Mouse (Mus musculus) cortical plate, adult 2 months (tissue): ENCODE data around the gene Utp14b. TPM values are rescaled to one million over a fixed set of nuclear protein-coding genes. Genes with fewer than 3 reads are reported as not detected.

ENCODE experiments used
- H3K27ac ChIP-seq: fragments of 200-500 bp; 2 replicates; pipeline ENCODE4 v1.5.1; 2012; ENCODE audit warnings: low read length, control low read depth, inconsistent platforms; ENCODE audit not compliant: insufficient read depth
- H3K4me1 ChIP-seq: fragments of 200-500 bp; 2 replicates; pipeline ENCODE4 v1.6.1; 2011; ENCODE audit warnings: low read length; ENCODE audit not compliant: control insufficient read depth, insufficient read depth
- H3K4me3 ChIP-seq: fragments of 200-500 bp; 2 replicates; pipeline ENCODE4 v1.5.1; 2011; ENCODE audit warnings: mild to moderate bottlenecking, low read length, control low read depth; ENCODE audit not compliant: insufficient read depth
- CTCF ChIP-seq: fragments of 200-500 bp; IDR thresholded peaks from 2 replicates; pipeline ENCODE4 v1.5.1; 2011; ENCODE audit warnings: mild to moderate bottlenecking, control low read depth, low read length; ENCODE audit not compliant: insufficient read depth; ENCODE audit errors: extremely low read depth
- POLR2A ChIP-seq: fragments of 200-500 bp; IDR thresholded peaks from 2 replicates; pipeline ENCODE4 v1.6.1; 2011; ENCODE audit warnings: mild to moderate bottlenecking, low read length, control low read depth; ENCODE audit not compliant: insufficient read depth; ENCODE audit errors: extremely low read depth
- polyA plus RNA-seq: library from polyadenylated mRNA; depleted of rRNA; stranded (reverse); fragments of >200 nt; gene quantifications from 2 replicates; pipeline ENCODE4 v1.2.3, GENCODE M21; 2012

Gene Utp14b
- polyA plus RNA-seq, 1 experiment: 8.2 TPM

DNA sequence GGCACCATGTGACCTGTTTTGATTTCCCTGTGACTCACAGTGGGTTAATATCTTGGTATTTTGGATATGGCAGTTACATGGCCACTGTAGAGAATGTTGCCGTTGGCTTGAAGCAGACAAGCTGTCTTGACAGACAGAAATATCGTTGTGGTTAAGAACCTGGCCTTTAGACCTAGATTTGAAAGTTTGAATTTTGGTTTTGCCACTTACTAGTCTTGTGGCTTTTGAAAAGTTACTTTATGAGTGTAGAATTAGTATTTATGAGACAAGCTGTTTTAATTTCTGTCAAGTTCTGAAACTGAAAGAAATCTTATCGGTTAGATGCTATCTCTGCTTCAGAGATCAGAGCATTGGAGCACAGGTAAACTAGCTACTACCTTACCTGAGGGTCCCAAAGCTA, 24.5 kb downstream of the Utp14b start:
- H3K4me1 ChIP-seq: peaks cover 2% of the 10 kb centered on the region; the same call in 1 of the 2 replicates
- H3K27ac ChIP-seq: no peak overlapping the region
- no peak for TF ChIP-seq CTCF
- TF ChIP-seq POLR2A: no peak
- no peak overlapping the region for H3K4me3 ChIP-seq

DNA sequence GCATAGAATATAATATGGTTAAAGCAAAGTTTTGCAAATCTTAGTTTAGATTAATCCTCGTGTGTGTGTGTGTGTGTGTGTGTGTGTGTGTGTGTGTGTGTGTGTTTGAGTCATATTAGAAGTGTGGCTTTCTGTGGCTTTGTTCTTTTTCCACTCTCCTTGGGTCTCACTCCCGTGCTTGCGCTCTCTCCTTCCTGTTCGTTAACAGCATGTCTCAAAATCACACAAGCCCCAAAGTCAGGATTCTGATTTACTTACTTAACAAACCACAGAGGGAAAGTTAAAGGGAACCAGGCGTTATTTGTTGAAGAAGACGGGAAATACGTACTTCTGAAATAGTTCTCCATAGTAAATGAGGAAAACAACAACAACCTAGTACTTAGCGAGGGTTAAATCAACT, 26.3 kb downstream of the Utp14b start:
- no peak overlapping the region for H3K4me3 ChIP-seq
- no peak overlapping the region for H3K27ac ChIP-seq
- TF ChIP-seq POLR2A (no peak), CTCF (no peak)
- H3K4me1 ChIP-seq: no peaks in the 10 kb centered on the region; the same call in 1 of the 2 replicates

DNA sequence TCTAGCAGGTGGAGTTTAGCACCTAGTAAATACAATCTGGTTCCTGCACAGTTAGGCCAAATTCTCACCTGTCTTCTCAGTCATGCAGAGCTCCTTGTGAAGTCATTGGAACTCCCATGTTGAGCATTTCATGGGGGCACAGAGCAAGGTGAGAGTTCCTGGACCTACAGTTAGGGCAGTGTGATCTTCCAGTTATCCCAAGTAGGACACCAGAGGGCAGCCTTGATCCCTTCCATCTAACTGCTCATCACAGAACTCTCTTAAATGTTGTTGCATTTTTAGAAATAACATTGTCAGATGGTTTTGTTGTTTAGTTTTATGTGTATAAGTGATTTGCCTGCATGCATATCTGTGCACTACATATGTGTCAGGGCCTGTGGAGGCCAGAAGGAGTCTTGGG, 29.0 kb downstream of the Utp14b start:
- Histone ChIP-seq H3K27ac (no peak overlapping the region), H3K4me3 (no peak overlapping the region), H3K4me1 (no peaks in the 10 kb centered on the region; the same call in 1 of the 2 replicates)
- no peak for TF ChIP-seq POLR2A
- peak; percentile 41 for TF ChIP-seq CTCF

DNA sequence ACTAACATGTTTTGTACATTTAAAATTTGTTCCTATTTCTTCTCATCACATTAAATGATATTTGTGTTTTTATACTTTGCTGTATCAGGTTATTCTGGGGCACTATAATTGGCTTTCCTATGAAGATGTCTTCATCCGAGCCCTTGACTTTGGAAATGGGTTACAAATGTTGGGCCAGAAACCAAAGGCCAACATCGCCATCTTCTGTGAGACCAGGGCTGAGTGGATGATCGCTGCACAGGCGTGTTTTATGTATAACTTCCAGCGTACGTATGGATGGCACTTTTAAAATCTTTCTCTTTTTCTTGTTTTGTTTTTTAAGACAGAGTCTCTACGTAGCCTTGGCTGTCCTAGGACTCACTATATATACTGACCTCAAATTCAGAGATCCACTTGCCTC, 30.3 kb downstream of the Utp14b start:
- TF ChIP-seq CTCF: 0 out of 2 replicates have a peak, but pooled peaks have one; percentile 3
- no peak for TF ChIP-seq POLR2A
- Histone ChIP-seq H3K4me3 (no peak overlapping the region), H3K27ac (no peak overlapping the region), H3K4me1 (no peaks in the 10 kb centered on the region)

DNA sequence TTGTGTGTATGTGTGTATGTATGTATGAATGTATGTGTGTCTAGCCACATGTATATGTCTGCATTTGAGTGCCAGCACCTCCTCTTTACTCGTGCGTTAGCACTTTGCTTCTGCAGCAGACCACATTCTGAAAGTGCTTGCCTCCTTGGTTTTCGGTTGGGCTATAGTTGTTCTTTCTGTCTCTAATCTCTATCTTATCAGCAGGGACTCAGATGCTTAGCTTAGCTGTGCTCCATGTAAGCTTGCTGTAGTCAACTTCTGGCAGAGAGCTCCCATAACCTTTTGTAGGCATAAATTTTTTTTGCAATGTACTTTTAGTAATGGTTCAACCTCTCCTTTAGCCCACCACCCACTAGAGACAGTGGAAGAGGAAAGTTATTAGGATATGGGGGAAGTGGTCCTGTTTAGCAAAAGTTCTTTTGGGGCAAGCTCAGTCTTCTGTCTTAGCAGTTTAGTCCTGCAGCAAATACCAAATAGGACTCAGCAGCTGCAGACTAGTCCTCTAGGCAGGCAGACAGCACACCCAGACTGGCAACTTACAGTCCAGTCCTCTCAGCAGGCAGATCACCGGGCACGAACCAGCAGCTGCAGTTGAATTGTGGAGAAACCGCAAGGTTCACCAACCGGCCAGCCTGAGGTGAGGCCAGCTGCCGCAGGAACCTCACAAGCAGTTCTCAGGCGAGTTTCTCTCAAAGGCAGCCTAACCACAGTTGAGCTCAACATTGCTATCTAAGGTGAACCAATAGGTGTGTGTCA, 36.8 kb downstream of the Utp14b start:
- TF ChIP-seq POLR2A (no peak), CTCF (no peak)
- Histone ChIP-seq H3K4me3 (no peak overlapping the region), H3K27ac (no peak overlapping the region), H3K4me1 (no peaks in the 10 kb centered on the region; the same call in 1 of the 2 replicates)

DNA sequence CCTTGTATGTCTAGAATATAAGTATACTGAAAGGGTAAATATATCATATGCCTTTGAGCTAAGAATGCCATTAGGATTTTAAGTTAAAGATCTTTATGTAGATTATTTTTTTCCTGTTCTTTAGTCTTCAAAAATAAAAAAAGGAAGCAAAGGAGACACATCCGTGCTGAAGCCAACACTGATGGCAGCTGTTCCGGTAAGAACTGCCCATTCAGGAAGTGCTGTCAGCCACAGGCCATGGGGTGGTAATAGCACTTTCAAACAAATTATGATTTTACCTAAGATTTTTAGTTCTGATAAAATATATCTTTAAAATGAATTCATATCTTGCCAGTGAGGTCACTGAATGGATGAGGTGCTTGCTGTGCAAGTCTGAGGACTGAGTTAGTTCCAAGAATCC, 38.5 kb downstream of the Utp14b start:
- Histone ChIP-seq H3K4me1 (no peaks in the 10 kb centered on the region; the same call in 1 of the 2 replicates), H3K4me3 (no peak overlapping the region), H3K27ac (no peak overlapping the region)
- TF ChIP-seq POLR2A (no peak), CTCF (no peak)

DNA sequence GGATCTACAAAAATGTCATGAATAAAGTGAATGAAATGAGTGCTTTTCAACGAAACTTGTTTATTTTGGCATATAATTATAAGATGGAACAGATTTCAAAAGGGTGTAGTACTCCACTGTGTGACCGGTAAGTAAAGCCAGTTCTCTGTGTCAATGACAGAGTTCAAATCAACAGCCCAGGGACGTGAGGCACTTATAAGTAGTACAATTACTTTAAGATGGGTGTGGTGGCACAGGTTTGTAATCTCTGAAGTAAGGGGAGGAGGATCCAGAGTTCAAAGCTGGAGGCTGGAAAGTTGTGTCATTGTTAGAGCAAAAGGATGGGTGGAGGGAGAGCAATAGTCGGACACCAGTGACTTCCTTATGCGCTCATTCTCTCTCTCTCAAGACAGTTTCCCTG, 39.1 kb downstream of the Utp14b start:
- Histone ChIP-seq H3K4me1 (no peaks in the 10 kb centered on the region; the same call in 1 of the 2 replicates), H3K27ac (no peak overlapping the region), H3K4me3 (no peak overlapping the region)
- TF ChIP-seq CTCF (no peak), POLR2A (no peak)

DNA sequence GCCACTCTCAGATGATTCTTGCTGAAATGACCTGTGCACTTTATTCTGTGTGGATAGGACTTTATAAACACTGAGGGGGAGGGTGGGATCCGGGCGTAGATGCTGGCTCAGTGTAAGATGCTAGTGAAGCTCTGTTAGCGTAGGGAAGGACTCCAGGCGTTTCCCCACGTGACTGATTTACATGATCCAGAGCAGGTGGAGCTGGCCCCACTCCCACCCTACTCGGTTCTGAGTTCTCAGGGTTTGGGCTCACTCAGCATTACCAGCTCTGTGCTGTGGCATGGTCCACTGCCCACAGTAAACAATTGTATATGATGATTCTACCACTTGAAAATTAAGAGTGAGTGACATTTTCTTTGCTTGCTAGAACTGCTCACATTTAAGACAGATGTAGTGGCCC, 40.3 kb downstream of the Utp14b start:
- TF ChIP-seq CTCF: no peak
- TF ChIP-seq POLR2A: no peak

DNA sequence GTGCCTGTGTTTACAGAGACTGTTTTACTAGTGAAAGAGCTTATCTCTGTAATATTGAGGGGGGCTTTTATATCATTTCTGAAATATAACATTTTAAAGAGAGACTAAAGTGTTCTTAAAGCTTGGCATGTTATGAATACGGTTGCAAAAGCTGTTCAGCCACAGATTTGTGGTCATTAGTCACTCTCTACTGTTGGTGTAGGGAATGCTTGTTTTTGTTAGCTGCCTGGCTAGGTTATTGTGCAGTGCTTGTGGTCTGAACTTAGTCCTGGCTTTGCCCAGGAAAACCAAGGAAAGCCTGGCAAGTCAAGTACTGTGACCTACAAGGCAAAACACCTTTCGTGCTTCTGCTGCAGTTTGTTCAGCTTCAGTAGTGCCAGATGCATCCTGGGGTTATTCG, 43.9 kb downstream of the Utp14b start:
- no peak overlapping the region for H3K27ac ChIP-seq
- H3K4me3 ChIP-seq: no peak overlapping the region
- no peaks in the 10 kb centered on the region; the same call in 1 of the 2 replicates for H3K4me1 ChIP-seq
- TF ChIP-seq CTCF: no peak
- TF ChIP-seq POLR2A: no peak

More for the DNA sequence above, 40.3 kb downstream of the Utp14b start:
- Histone ChIP-seq H3K4me1 (no peaks in the 10 kb centered on the region; the same call in 1 of the 2 replicates), H3K27ac (no peak overlapping the region), H3K4me3 (no peak overlapping the region)
